Mouse (Mus musculus): ENCODE measurements around the gene Nol9. TPM values are rescaled to one million over a fixed set of nuclear protein-coding genes. Genes with fewer than 3 reads are reported as not detected.

The Nol9 gene
- total RNA-seq (2014; rRNA removed) (22.5 and 27.4 TPM in 2 replicates), polyA plus RNA-seq (2015; fragmentation: Nextera tagmentation; extraction: Ambion mirVana) (17.5 and 19.0 TPM in 2 replicates)

DNA sequence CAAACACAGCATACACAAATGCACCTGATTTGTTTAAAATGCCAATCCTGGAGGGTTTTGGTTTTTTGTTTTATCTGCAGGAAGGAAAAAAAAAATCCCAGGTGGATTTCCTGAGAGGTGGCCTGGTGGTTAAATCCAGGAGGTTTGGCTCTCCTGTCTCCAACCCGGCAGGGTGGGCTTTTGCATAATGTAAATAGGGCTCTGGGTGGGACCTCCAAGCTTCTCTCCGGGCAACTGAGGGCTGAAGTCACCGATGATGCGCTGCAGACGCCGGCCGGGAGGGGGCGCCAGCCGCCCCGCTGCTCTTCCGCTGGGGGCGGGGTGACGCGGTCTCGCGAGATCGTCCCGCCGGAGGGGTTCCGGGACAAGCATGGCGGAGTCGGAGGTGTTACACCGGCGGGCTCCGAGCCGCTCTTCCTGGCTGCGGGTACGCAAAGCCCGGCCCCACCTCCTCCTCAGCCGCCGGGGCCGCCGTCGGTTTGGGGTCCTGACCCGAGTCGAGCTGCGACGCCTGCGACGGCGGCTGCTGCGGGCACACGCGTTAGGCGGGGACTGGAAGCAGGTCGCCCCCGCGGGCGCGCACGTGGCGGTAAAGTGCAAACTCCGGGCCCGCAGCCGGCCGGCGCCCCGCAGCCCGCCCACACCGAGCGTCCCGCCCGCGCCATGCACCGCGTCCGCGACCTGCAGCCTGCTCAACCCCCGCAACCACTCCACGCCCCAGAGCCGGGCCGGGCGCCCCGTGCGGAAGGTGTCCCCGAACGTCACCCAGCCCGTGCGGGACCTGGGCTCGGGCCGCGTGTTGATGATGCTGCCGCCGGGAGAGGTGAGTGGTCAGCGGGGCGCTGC lies at the start of gene Nol9:
Nol9 (plus strand) TSS at position 337 of the 846 bp plus-strand sequence.
- Histone ChIP-seq H3K4me2 (ENCODE audit: low read depth, low read length, poor library complexity, severe bottlenecking) (peak within 1 kb of the TSS; percentile 74), H3K27me3 (ENCODE audit: insufficient read depth, low read length) (no peaks in the 10 kb centered on the region), H3K9me3 (ENCODE audit: low read length) (no peaks in the 10 kb centered on the region), H3K27ac (ENCODE audit: low read depth, low read length) (peak within 1 kb of the TSS; percentile 43), H3K4me1 (ENCODE audit: insufficient read depth, low read length) (peaks cover 10% of the 10 kb centered on the region), H3K9ac (replicated peaks; ENCODE audit: low read length, poor library complexity, severe bottlenecking) (peak within 1 kb of the TSS; percentile 84), H3K36me3 (ENCODE audit: insufficient read depth, low read length) (peaks cover 21% of the 10 kb centered on the region), H3K4me3 (ENCODE audit: low read depth, low read length) (peak within 1 kb of the TSS; percentile 85)
- under 1% methylated on average over 65 of the region's 86 CpGs for WGBS
- peak; percentile 94 for TF ChIP-seq CTCF (IDR thresholded peaks at IDR 0.05)
- DNase-seq (ENCODE audit: low spot score) (peak; percentile 87), ATAC-seq (ENCODE audit: low FRiP score) (peak; percentile 90)

DNA sequence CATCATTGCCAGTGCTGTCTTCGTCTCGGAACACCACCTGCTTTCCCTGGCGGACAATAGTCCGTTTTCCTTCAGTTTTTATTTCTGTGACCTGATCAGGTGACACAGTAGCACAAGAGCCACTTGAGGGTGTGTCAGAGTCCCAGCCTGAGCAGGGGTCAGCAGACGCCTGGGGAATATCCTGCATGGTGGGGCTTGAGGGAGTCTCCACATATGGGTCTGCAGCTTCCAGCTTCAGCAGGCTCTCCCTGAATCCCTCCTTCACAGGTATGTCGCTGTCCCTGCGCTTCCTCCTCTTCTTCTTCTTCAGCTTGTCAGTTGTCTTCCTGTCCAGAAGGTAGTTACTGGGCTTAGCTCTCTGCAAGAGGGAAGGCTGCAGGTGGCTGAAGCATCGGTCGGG lies 47.0 kb upstream of the Nol9 start:
- WGBS: 95% methylated on average over 9 of the region's 9 CpGs
- TF ChIP-seq CTCF (IDR thresholded peaks at IDR 0.05): no peak

DNA sequence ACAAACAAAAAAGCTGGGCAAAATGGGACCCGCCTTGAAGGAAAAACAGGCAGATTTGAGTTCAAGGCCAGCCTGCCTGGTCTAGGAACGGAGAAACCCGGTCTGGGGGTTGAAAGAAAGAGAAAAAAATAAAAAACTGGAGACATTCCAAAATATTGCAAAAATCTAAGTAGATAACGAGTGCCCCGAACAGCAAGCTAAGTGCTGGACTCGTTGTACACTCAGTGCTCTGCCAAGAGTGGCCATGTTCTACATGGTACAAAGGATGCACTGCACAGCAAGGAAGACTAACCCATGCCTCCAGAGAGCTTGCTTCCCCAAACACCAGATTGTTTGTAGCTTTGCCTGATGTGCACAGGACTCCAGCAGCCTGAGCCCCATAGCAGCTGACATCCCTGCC lies 46.1 kb upstream of the Nol9 start:
- peaks cover 25% of the 10 kb centered on the region for H3K36me3 ChIP-seq (ENCODE audit: insufficient read depth, low read length)
- DNase-seq (ENCODE audit: low spot score) (no peak), ATAC-seq (ENCODE audit: low FRiP score) (no peak)
- 81% methylated on average over 6 of the region's 6 CpGs for WGBS
- H3K4me3 ChIP-seq (ENCODE audit: low read depth, low read length): no peak overlapping the region
- no peaks in the 10 kb centered on the region for H3K9me3 ChIP-seq (ENCODE audit: low read length)
- H3K27ac ChIP-seq (ENCODE audit: low read depth, low read length): no peak overlapping the region
- no peak overlapping the region for H3K9ac ChIP-seq (replicated peaks; ENCODE audit: low read length, poor library complexity, severe bottlenecking)
- no peaks in the 10 kb centered on the region for H3K27me3 ChIP-seq (ENCODE audit: insufficient read depth, low read length)
- H3K4me1 ChIP-seq (ENCODE audit: insufficient read depth, low read length): peaks cover 11% of the 10 kb centered on the region; the same call in 1 of the 2 replicates
- no peak for TF ChIP-seq CTCF (IDR thresholded peaks at IDR 0.05)
- no peak overlapping the region for H3K4me2 ChIP-seq (ENCODE audit: low read depth, low read length, poor library complexity, severe bottlenecking)

More for the DNA sequence above, 47.0 kb upstream of the Nol9 start:
- Histone ChIP-seq H3K4me2 (ENCODE audit: low read depth, low read length, poor library complexity, severe bottlenecking) (no peak overlapping the region), H3K27me3 (ENCODE audit: insufficient read depth, low read length) (no peaks in the 10 kb centered on the region), H3K4me3 (ENCODE audit: low read depth, low read length) (no peak overlapping the region), H3K9ac (replicated peaks; ENCODE audit: low read length, poor library complexity, severe bottlenecking) (no peak overlapping the region), H3K4me1 (ENCODE audit: insufficient read depth, low read length) (peaks cover 10% of the 10 kb centered on the region; the same call in 1 of the 2 replicates), H3K9me3 (ENCODE audit: low read length) (no peaks in the 10 kb centered on the region), H3K36me3 (ENCODE audit: insufficient read depth, low read length) (peaks cover 25% of the 10 kb centered on the region), H3K27ac (ENCODE audit: low read depth, low read length) (no peak overlapping the region)
- DNase-seq (ENCODE audit: low spot score) (no peak), ATAC-seq (ENCODE audit: low FRiP score) (no peak)

DNA sequence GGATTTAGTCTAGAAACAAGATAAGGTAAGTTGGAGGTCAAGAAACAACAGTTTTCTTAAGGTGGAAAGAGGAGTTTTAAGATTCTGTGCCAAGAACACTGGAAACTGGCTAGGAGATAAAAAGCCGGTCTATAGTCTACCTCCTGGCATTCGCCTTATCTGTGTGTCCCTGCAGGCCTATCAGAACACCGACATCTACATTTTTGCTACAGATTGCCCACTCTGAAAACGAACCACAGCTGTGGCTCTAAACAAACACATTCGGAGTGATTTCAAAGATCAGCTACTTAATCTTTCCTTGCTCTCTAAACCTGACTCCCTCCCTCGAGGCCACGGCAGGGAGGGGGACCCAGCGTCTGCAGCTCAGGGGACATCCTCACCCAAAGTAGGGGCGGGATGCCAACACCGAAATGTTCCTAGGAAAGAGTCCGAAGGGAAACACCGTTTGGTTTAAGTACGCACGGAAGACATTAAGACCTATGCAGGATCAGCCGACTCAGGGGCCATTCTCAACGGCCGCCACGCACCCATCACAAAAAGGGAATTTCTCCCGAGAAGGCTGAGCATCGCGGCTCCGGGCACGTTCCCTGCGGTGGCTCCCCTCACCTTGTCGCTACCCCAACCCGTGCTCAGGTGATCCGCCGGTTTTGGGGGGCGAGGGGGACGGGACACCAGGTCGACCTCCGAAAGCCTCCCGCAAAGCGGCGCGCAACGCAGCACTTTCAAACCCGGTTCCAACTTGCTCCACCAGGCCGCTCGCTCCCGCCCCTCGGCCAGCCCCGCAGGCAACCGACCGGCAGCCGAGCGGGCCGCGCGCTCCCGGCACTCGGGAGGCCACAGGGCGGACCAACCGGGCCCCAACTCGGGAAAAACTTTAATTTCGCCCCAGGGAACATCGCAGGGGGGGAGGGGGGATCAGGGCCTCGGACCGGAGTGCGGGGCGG lies 44.6 kb upstream of the Nol9 start:
- no peak overlapping the region for H3K27ac ChIP-seq (ENCODE audit: low read depth, low read length)

DNA sequence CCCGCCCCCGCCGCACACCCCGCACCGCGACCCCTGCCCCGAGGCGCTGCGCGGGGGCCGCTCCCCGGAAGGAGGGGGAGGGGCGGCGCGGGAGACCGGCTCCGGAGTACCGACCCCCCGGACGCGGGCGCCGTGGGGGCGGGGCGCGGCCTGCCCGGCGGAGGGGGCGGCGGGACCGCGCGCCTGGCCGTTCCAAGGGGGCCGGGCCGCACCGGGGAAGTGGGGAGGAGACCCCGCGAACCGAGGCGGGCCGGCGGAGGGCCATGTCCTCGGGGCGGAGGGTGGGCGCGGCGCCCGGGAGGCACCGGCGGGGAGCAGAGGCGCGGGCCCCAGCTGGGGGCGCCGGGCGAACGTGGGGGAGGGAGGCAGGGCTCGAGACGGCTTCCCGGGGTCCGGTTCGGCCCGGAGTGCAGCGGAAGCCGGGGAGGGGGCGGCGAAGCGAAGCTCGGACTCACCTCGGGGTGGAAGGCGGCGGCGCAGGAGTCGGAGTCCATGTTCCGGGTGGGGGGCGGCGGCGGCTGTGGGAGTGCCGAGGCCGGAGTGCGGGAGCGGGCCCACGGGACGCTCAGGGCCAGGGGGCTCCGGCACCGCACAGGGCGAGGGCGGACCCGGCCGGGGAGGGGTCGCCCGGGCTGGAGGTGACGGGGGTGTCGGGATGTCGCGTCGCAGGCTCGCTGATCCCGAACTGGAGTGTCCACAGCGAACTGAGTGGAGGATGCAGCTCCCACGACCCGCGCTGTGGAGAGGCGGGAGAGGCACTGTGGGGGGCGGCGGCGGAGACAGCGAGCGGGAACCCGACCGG lies 43.5 kb upstream of the Nol9 start:
- ATAC-seq (ENCODE audit: low FRiP score): peak; percentile 42
- TF ChIP-seq CTCF (IDR thresholded peaks at IDR 0.05): no peak
- no peak for DNase-seq (ENCODE audit: low spot score)
- Histone ChIP-seq H3K9ac (replicated peaks; ENCODE audit: low read length, poor library complexity, severe bottlenecking) (peak overlapping the region; percentile 87), H3K27me3 (ENCODE audit: insufficient read depth, low read length) (no peaks in the 10 kb centered on the region), H3K9me3 (ENCODE audit: low read length) (no peaks in the 10 kb centered on the region), H3K4me2 (ENCODE audit: low read depth, low read length, poor library complexity, severe bottlenecking) (peak overlapping the region; percentile 97), H3K27ac (ENCODE audit: low read depth, low read length) (peak overlapping the region; percentile 55), H3K4me3 (ENCODE audit: low read depth, low read length) (peak overlapping the region; percentile 97), H3K36me3 (ENCODE audit: insufficient read depth, low read length) (peaks cover 20% of the 10 kb centered on the region), H3K4me1 (ENCODE audit: insufficient read depth, low read length) (peaks cover 10% of the 10 kb centered on the region; the same call in 1 of the 2 replicates)
- 2% methylated on average over 64 of the region's 111 CpGs for WGBS

More for the DNA sequence above, 44.6 kb upstream of the Nol9 start:
- DNase-seq (ENCODE audit: low spot score): no peak
- Histone ChIP-seq H3K27me3 (ENCODE audit: insufficient read depth, low read length) (no peaks in the 10 kb centered on the region), H3K4me1 (ENCODE audit: insufficient read depth, low read length) (peaks cover 10% of the 10 kb centered on the region; the same call in 1 of the 2 replicates), H3K9ac (replicated peaks; ENCODE audit: low read length, poor library complexity, severe bottlenecking) (peak overlapping the region; percentile 87), H3K36me3 (ENCODE audit: insufficient read depth, low read length) (peaks cover 22% of the 10 kb centered on the region), H3K9me3 (ENCODE audit: low read length) (no peaks in the 10 kb centered on the region), H3K4me3 (ENCODE audit: low read depth, low read length) (peak overlapping the region; percentile 97), H3K4me2 (ENCODE audit: low read depth, low read length, poor library complexity, severe bottlenecking) (peak overlapping the region; percentile 97)
- 1% methylated on average over 57 of the region's 61 CpGs for WGBS
- TF ChIP-seq CTCF (IDR thresholded peaks at IDR 0.05): no peak
- no peak for ATAC-seq (ENCODE audit: low FRiP score)
